Mouse (Mus musculus) liver, postnatal 0 days (tissue): ENCODE data around the gene 1700017D01Rik. TPM values are rescaled to one million over a fixed set of nuclear protein-coding genes. Genes with fewer than 3 reads are reported as not detected.
A peak's percentile ranks its signal among the peaks of the same experiment; 100 is the strongest.
"Not testable (repeated sequence)": the region's sequence is repeated elsewhere in the genome, so short reads cannot be mapped to it uniquely, and the experiment has no call there.

Experiments used
- ATAC-seq: fragments of 200-750 bp; cut with Nextera tagmentation; 2 replicates; pipeline ENCODE4 v1.8.0; 2017; ENCODE audit warnings: mild to moderate bottlenecking, moderate library complexity
- DNase-seq: peaks from one replicate; pipeline ENCODE4 v3.0.0-alpha.2; 2016
- H3K27ac ChIP-seq: fragments of 300-500 bp; sonication (generic); 2 replicates; pipeline ENCODE4 v1.5.1; 2014; ENCODE audit warnings: antibody characterized with exemption, moderate library complexity, mild to moderate bottlenecking, low read depth
- H3K27me3 ChIP-seq: fragments of 300-500 bp; sonication (generic); 2 replicates; pipeline ENCODE4 v1.6.1; 2014; ENCODE audit warnings: low read length, control low read depth, mixed read lengths; ENCODE audit not compliant: insufficient read depth
- H3K36me3 ChIP-seq: fragments of 300-500 bp; sonication (generic); replicated peaks from 2 replicates; pipeline ENCODE4 v1.6.1; 2014; ENCODE audit warnings: mild to moderate bottlenecking, control low read depth, low read length, moderate library complexity, mixed read lengths; ENCODE audit not compliant: insufficient read depth
- H3K4me1 ChIP-seq: fragments of 300-500 bp; sonication (generic); 2 replicates; pipeline ENCODE4 v1.6.1; 2014; ENCODE audit warnings: antibody characterized with exemption, mild to moderate bottlenecking, control low read depth; ENCODE audit not compliant: insufficient read depth
- H3K4me2 ChIP-seq: fragments of 300-500 bp; sonication (generic); 2 replicates; pipeline ENCODE4 v1.6.1; 2014; ENCODE audit warnings: low read depth, mild to moderate bottlenecking, low read length, moderate library complexity, mixed read lengths
- H3K4me3 ChIP-seq: fragments of 300-500 bp; sonication (generic); 2 replicates; pipeline ENCODE4 v1.5.1; 2014; ENCODE audit warnings: low read depth, low read length
- H3K9ac ChIP-seq: fragments of 300-500 bp; sonication (generic); replicated peaks from 2 replicates; pipeline ENCODE4 v1.6.1; 2014; ENCODE audit warnings: mild to moderate bottlenecking, moderate library complexity
- H3K9me3 ChIP-seq: fragments of 300-500 bp; sonication (generic); 2 replicates; pipeline ENCODE4 v1.6.1; 2016; ENCODE audit warnings: mild to moderate bottlenecking, control low read depth, low read length, mixed read lengths
- CTCF ChIP-seq: sonication (generic); IDR thresholded peaks from 2 replicates; pipeline ENCODE4 v1.5.1; 2016; ENCODE audit warnings: antibody characterized with exemption, low read depth
- EP300 ChIP-seq: IDR thresholded peaks from 2 replicates; pipeline ENCODE4 v1.6.1; 2016; ENCODE audit warnings: antibody characterized with exemption, low read depth, mild to moderate bottlenecking
- WGBS: fragments of 180-500 bp; shearing (Covaris S2); extraction: QIAGEN DNeasy Blood & Tissue Kit; methylation state at CpG from one replicate; pipeline ENCODE4 v1.1.7; 2014; ENCODE audit not compliant: insufficient replicate concordance; 5-methylcytosine and 5-hydroxymethylcytosine counted together
- polyA plus RNA-seq: library from polyadenylated mRNA; unstranded; fragments of >200 nt; fragmentation: Nextera tagmentation; extraction: Ambion mirVana; gene quantifications from 2 replicates; pipeline ENCODE4 v1.2.1, GENCODE M21; 2015

The 1700017D01Rik gene
- polyA plus RNA-seq, 1 experiment from 2014 or later = not detected

DNA sequence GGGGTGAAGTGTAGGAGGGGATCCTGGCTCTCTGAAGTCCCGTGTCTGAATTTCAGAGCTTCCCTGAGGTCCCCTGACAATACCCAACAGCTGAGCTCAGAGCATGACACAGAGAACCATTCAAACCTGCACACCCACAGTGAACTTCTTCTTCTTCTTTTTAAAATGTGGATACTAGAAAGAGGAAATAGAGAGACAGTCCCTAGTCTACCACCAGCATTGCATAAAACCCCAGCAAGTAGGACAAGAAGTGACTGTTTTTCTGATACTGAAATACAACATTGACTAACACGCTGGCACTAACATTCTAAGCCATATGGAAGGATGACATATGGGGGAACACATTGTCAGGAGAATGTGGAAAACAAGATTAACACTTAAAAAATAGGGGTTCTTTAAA lies 11.3 kb downstream of the 1700017D01Rik start:
- 56% methylated on average over 2 of the region's 2 CpGs for WGBS
- Histone ChIP-seq H3K9me3 (no peaks in the 10 kb centered on the region), H3K27ac (peak overlapping the region; percentile 69), H3K27me3 (no peaks in the 10 kb centered on the region), H3K4me3 (no peak overlapping the region), H3K9ac (no peak overlapping the region), H3K4me1 (0 out of 2 replicates have a peak, but pooled peaks cover 3% of the 10 kb centered on the region), H3K4me2 (no peak overlapping the region), H3K36me3 (no peaks in the 10 kb centered on the region)
- ATAC-seq (no peak; the same call in 1 of the 2 replicates), DNase-seq (no peak)
- TF ChIP-seq CTCF = no peak
- peak; percentile 18; the same call in 1 of the 2 replicates for TF ChIP-seq EP300

DNA sequence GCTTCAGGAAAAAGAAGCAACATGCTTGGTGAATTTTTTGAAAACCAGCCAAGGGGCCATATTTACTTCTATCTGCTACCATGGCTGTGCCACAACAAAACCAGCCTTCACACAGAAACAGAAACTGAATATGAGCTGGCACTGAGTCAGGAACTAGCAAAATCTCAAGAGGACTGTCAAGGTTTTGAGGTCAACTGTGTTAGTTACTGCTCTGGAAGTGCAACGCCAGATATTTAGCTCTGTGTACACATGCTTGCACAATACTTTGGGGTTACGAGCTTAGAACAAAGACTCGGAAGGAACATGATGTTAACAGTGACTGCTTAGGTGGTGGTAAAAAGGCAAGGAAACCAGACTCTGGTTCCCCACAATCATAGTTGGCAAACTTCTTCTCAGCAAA lies 22.9 kb downstream of the 1700017D01Rik start:
- TF ChIP-seq EP300 (0 out of 2 replicates have a peak, but pooled peaks have one; percentile 22), CTCF (no peak)
- no peaks in the 10 kb centered on the region for H3K9me3 ChIP-seq
- H3K36me3 ChIP-seq = no peaks in the 10 kb centered on the region
- no peak overlapping the region for H3K9ac ChIP-seq
- WGBS = 41% methylated on average over 3 of the region's 3 CpGs
- ATAC-seq (peak; percentile 60; the same call in 1 of the 2 replicates), DNase-seq (no peak)
- H3K4me2 ChIP-seq = no peak overlapping the region
- H3K4me3 ChIP-seq = no peak overlapping the region
- peaks cover 4% of the 10 kb centered on the region; the same call in 1 of the 2 replicates for H3K4me1 ChIP-seq
- H3K27me3 ChIP-seq = no peaks in the 10 kb centered on the region
- peak overlapping the region; percentile 67 for H3K27ac ChIP-seq

DNA sequence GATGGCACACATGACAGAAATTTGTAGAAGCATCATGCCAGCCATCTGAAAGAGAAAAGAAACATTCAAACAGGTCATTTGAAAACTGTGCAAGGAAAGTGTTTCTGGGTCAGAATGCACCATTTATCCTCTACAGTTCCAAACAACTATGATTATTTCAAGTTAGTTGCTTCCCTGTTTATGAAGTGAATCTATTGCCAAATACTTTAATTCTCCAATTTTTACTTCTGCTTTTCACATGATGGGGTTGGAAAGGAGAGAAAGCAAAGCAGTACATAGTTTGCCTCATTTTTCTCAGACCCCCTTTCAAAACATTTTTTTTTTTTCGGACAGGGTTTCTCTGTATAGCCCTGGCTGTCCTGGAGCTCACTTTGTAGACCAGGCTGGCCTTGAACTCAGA lies 28.8 kb downstream of the 1700017D01Rik start:
- TF ChIP-seq EP300 (no peak), CTCF (no peak)
- Histone ChIP-seq H3K27ac (no peak overlapping the region), H3K9ac (no peak overlapping the region), H3K4me1 (no peaks in the 10 kb centered on the region), H3K27me3 (no peaks in the 10 kb centered on the region), H3K9me3 (no peaks in the 10 kb centered on the region), H3K4me2 (no peak overlapping the region), H3K36me3 (no peaks in the 10 kb centered on the region), H3K4me3 (no peak overlapping the region)
- DNase-seq (no peak), ATAC-seq (no peak)
- WGBS = 52% methylated on average over 1 of the region's 1 CpGs

DNA sequence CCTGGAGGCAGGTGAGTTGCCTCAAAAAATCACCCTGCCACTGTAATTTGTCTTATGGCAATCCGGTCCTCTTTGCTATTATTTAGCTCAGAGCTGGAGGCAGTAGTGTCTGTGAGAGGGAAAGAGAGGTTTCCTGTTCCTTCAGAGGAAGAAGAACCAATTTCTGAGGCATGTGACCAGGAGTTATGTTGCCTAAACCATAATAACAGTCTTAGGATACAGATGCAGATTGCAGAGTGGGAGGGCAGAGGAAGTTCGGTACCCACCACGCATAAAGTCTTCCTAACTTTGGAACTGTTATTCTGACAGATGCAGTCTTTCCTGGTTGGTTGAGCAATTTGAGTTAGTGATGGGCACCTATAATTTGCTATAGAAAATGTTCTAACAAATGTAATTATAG lies 32.3 kb downstream of the 1700017D01Rik start:
- no peak overlapping the region for H3K9ac ChIP-seq
- no peak overlapping the region for H3K4me3 ChIP-seq
- DNase-seq (no peak), ATAC-seq (no peak)
- no peaks in the 10 kb centered on the region for H3K4me1 ChIP-seq
- no peaks in the 10 kb centered on the region for H3K27me3 ChIP-seq
- H3K9me3 ChIP-seq = no peaks in the 10 kb centered on the region
- H3K36me3 ChIP-seq = no peaks in the 10 kb centered on the region
- no peak overlapping the region for H3K27ac ChIP-seq
- 49% methylated on average over 3 of the region's 3 CpGs for WGBS
- TF ChIP-seq CTCF = no peak
- no peak overlapping the region for H3K4me2 ChIP-seq

DNA sequence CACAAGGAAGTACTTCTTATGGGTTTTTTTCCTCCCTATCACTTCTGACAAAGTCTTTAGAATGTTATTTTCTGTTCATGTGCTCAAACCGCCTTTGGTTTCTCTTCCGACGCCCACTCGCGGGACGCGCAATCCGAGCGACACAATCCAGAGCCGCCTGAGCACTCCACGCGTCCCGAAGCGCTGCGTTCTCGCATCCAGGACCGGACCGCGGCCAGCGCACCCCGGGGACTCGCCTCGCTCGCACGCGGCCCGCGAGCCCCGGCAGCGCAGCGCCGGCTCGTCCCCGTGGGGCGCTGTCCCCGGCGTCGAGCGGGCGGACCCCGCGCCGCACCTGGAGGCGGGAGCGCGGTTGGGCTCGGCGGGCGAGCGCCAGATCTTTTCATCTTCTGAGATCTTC lies 38.5 kb downstream of the 1700017D01Rik start:
- H3K9me3 ChIP-seq, H3K9ac ChIP-seq, H3K36me3 ChIP-seq, H3K27ac ChIP-seq, ATAC-seq, H3K4me1 ChIP-seq, H3K27me3 ChIP-seq: not testable (repeated sequence)
- WGBS = 2% methylated on average over 50 of the region's 50 CpGs
- peak; percentile 32 for DNase-seq
- peak overlapping the region; percentile 70 for H3K4me2 ChIP-seq
- H3K4me3 ChIP-seq = peak overlapping the region; percentile 39

DNA sequence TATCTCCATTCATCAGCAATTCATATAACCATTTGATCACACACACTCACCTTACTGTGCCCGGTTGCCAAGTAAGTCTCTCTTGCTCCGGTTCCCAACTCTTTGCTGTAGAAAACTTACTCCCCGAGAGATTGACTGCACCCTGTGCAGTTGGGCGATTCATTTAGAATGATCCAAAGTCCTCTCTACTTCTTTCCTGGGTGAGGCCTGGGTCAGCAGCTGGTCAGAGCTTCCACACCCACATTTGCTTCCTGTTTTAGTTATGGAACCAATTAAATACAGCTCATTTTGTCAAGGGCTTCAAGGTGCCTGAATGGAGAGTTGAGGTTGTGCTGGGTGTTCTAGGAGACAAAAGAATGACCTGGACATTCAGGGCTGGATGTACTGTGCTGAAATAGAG lies 49.7 kb downstream of the 1700017D01Rik start, which contains the start of gene Ms4a8a:
Ms4a8a (minus strand) TSS at position 169 of the 400 bp plus-strand sequence.
- DNase-seq = no peak
- Histone ChIP-seq H3K27me3 (no peaks in the 10 kb centered on the region), H3K27ac (no peak within 1 kb of the TSS), H3K4me1 (no peaks in the 10 kb centered on the region), H3K4me3 (no peak within 1 kb of the TSS), H3K9ac (no peak within 1 kb of the TSS), H3K9me3 (no peaks in the 10 kb centered on the region), H3K36me3 (no peaks in the 10 kb centered on the region), H3K4me2 (no peak within 1 kb of the TSS)
- WGBS = 65% methylated on average over 4 of the region's 4 CpGs
- TF ChIP-seq CTCF = no peak
- no peak for ATAC-seq

DNA sequence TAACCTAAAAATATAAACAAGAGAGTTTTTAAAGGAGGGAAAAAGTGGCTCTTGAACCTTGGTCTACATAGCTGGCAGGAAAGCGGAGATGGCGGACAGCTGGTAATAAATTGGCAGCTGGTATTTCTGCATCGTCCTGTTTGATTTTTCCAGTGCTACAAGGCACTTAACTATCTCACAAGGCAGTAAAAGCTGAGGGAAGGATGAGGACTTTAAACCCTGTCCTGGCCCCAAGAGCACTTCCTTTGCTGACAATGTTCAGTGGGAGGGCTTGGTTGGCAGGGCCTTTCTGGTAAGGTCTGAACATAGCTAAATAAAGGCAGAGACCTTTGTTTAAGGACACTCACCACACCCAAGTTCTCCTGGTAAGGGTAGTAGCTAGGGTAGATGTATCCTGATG lies 60.3 kb downstream of the 1700017D01Rik start:
- no peak for TF ChIP-seq EP300
- TF ChIP-seq CTCF = no peak
- 75% methylated on average over 3 of the region's 3 CpGs for WGBS
- no peak for ATAC-seq

More for the DNA sequence above, 60.3 kb downstream of the 1700017D01Rik start:
- Histone ChIP-seq H3K4me2 (no peak overlapping the region), H3K27me3 (no peaks in the 10 kb centered on the region), H3K27ac (no peak overlapping the region), H3K9ac (no peak overlapping the region), H3K4me3 (no peak overlapping the region), H3K4me1 (no peaks in the 10 kb centered on the region), H3K36me3 (no peaks in the 10 kb centered on the region), H3K9me3 (no peaks in the 10 kb centered on the region)
- DNase-seq = no peak
